Mouse (Mus musculus) brain, embryonic 18.5 days (tissue): ENCODE results near the gene Wdr77.
"Not testable (repeated sequence)": the region's sequence is repeated elsewhere in the genome, so short reads cannot be mapped to it uniquely, and the experiment has no call there.

ENCODE experiments used
- DNase-seq: peaks from one replicate; pipeline ENCODE4 v3.0.0-alpha.2; 2012; ENCODE audit warnings: low read depth, low spot score

Wdr77 gene

GRCm38 (mm10) chr3:105951348-105951747 is 7.8 kb upstream of the Wdr77 start:
- no peak for DNase-seq

- DNase-seq = no peak
These were observed 1.9 kb upstream of the Wdr77 start for GRCm38 (mm10) chr3:105957235-105957634.

- DNase-seq = no peak
These were observed 965 bp upstream of the Wdr77 start for GRCm38 (mm10) chr3:105958204-105958603.

- DNase-seq = no peak
These were observed 416 bp downstream of the Wdr77 start for GRCm38 (mm10) chr3:105959585-105959984.

- DNase-seq = no peak
These were observed 830 bp downstream of the Wdr77 start, which contains the start of gene Atp5f1 for GRCm38 (mm10) chr3:105959999-105960398. Gene Atp5f1, minus strand, starts transcription at chr3:105960099.

GRCm38 (mm10) chr3:105960700-105961099 is 1.5 kb downstream of the Wdr77 start:
- DNase-seq = no peak

GRCm38 (mm10) chr3:105971831-105972446 is 12.8 kb downstream of the Wdr77 start:
- DNase-seq = no peak

GRCm38 (mm10) chr3:105973411-105973810 is 14.2 kb downstream of the Wdr77 start, which contains the start of gene Ovgp1:
Gene Ovgp1, plus strand, starts transcription at chr3:105973711.
- no peak for DNase-seq

GRCm38 (mm10) chr3:105974174-105974573 is 15.0 kb downstream of the Wdr77 start:
- no peak for DNase-seq

GRCm38 (mm10) chr3:105989611-105990010 is 30.4 kb downstream of the Wdr77 start:
- DNase-seq = not testable (repeated sequence)

GRCm38 (mm10) chr3:105991653-105992283 is 32.6 kb downstream of the Wdr77 start:
- no peak for DNase-seq

GRCm38 (mm10) chr3:105994730-105995129 is 35.6 kb downstream of the Wdr77 start:
- no peak for DNase-seq

- no peak for DNase-seq
These were observed 41.7 kb downstream of the Wdr77 start for GRCm38 (mm10) chr3:106000707-106001375.

- no peak for DNase-seq
These were observed 42.5 kb downstream of the Wdr77 start for GRCm38 (mm10) chr3:106001416-106002370.

- not testable (repeated sequence) for DNase-seq
These were observed 44.2 kb downstream of the Wdr77 start for GRCm38 (mm10) chr3:106003360-106003759.

GRCm38 (mm10) chr3:106014546-106014945 is 55.4 kb downstream of the Wdr77 start, which contains the start of gene Pifo:
Gene Pifo, minus strand, starts transcription at chr3:106014646.
- DNase-seq = no peak
